Comparison of ENCODE assay signal across 18 mouse cellular contexts in genomic region chr17:80347234-80347633, GRCm38 (mm10). TPM values are rescaled to one million over a fixed set of nuclear protein-coding genes. Genes with fewer than 3 reads are reported as not detected.
DNase-seq lines count a peak whose midpoint lies in the region; ATAC-seq lines count a peak whose summit lies in the region.
"Had no signal": no experiment of that assay in that cellular context is flagged by ENCODE, and none has a peak within 500 bp of the region (broad histone marks: within the 10 kb centered on the region; RNA-seq: fewer than 3 reads in every experiment).

No protein-coding gene starts in this region.

- peaks cover 35% of the 10 kb centered on the region for H3K27me3 ChIP-seq in midbrain, embryonic 10.5 days (ENCODE audit: low read depth, poor library complexity, severe bottlenecking)
- H3K27me3 ChIP-seq in midbrain, embryonic 13.5 days: no peaks in the 10 kb centered on the region
- H3K27me3 ChIP-seq in limb, embryonic 11.5 days (ENCODE audit: control insufficient read depth, insufficient read depth, low read length): no peaks in the 10 kb centered on the region
- H3K27me3 ChIP-seq: CH12.LX; embryonic facial prominence, embryonic 15.5 days; forebrain, embryonic 15.5 days; heart, embryonic 12.5 days; liver, embryonic 15.5 days had no signal

- no peak overlapping the region for H3K9ac ChIP-seq in midbrain, embryonic 13.5 days (replicated peaks)
- 0 out of 2 replicates have a peak overlapping the region, but pooled peaks have one; percentile 22 for H3K9ac ChIP-seq in limb, embryonic 11.5 days (ENCODE audit: low read length)
- H3K9ac ChIP-seq: embryonic facial prominence, embryonic 15.5 days; forebrain, embryonic 15.5 days; heart, embryonic 12.5 days; liver, embryonic 15.5 days had no signal

- 53% methylated on average over 6 of the region's 6 CpGs for WGBS in midbrain, embryonic 10.5 days
- 34% methylated on average over 6 of the region's 6 CpGs for WGBS in midbrain, embryonic 13.5 days
- 47% methylated on average over 6 of the region's 6 CpGs for WGBS in limb, embryonic 11.5 days

- DNase-seq in embryo, embryonic 10.5 days (ENCODE audit: low spot score): peak; percentile 38
- no peak for DNase-seq in embryo, embryonic 9.5 days (ENCODE audit: extremely low spot score)
- no peak for DNase-seq in midbrain, embryonic 10.5 days (ENCODE audit: low spot score)
- no peak for DNase-seq in limb, embryonic 11.5 days (ENCODE audit: low spot score)
- no peak for DNase-seq in cerebellum, postnatal 25 days
- no peak for DNase-seq in cerebellum, postnatal 36 days
- DNase-seq in adipocyte (ENCODE audit: low spot score): no peak
- DNase-seq: adrenal gland, postnatal 36 days; cerebellum, adult 9-10 months; heart, postnatal 36 days; lung, postnatal 14 days; right cerebral cortex, postnatal 4 days had no signal

- no peak overlapping the region for H3K4me2 ChIP-seq in midbrain, embryonic 13.5 days (replicated peaks)
- H3K4me2 ChIP-seq in limb, embryonic 11.5 days (ENCODE audit: low read depth, severe bottlenecking): no peak overlapping the region
- H3K4me2 ChIP-seq: embryonic facial prominence, embryonic 15.5 days; forebrain, embryonic 15.5 days; heart, embryonic 12.5 days; liver, embryonic 15.5 days had no signal

- H3K4me3 ChIP-seq in midbrain, embryonic 10.5 days: no peak overlapping the region
- H3K4me3 ChIP-seq in midbrain, embryonic 13.5 days (replicated peaks): no peak overlapping the region
- H3K4me3 ChIP-seq in limb, embryonic 11.5 days (ENCODE audit: low read depth, low read length): no peak overlapping the region
- H3K4me3 ChIP-seq: embryonic facial prominence, embryonic 15.5 days; forebrain, embryonic 15.5 days; heart, embryonic 12.5 days; liver, embryonic 15.5 days had no signal

- ATAC-seq in midbrain, embryonic 13.5 days: no peak
- no peak for ATAC-seq in limb, embryonic 11.5 days (ENCODE audit: insufficient number of reproducible peaks, low FRiP score, low TSS enrichment, low read depth)
- ATAC-seq: forebrain, embryonic 15.5 days had no signal

- H3K36me3 ChIP-seq in midbrain, embryonic 10.5 days: no peaks in the 10 kb centered on the region
- H3K36me3 ChIP-seq in midbrain, embryonic 13.5 days: no peaks in the 10 kb centered on the region
- H3K36me3 ChIP-seq in limb, embryonic 11.5 days (ENCODE audit: control insufficient read depth, insufficient read depth, low read length): no peaks in the 10 kb centered on the region
- H3K36me3 ChIP-seq: embryonic facial prominence, embryonic 15.5 days; forebrain, embryonic 15.5 days; heart, embryonic 12.5 days; liver, embryonic 15.5 days had no signal

- H3K27ac ChIP-seq in midbrain, embryonic 10.5 days (replicated peaks): peak overlapping the region; percentile 35; the same call in 1 of the 2 replicates
- H3K27ac ChIP-seq in midbrain, embryonic 13.5 days: no peak overlapping the region
- H3K27ac ChIP-seq in limb, embryonic 11.5 days (replicated peaks; ENCODE audit: low read depth, low read length): no peak overlapping the region
- H3K27ac ChIP-seq: embryonic facial prominence, embryonic 15.5 days; forebrain, embryonic 15.5 days; liver, embryonic 15.5 days had no signal

- peaks cover 11% of the 10 kb centered on the region for H3K4me1 ChIP-seq in midbrain, embryonic 10.5 days
- H3K4me1 ChIP-seq in midbrain, embryonic 13.5 days (replicated peaks): no peaks in the 10 kb centered on the region
- no peaks in the 10 kb centered on the region for H3K4me1 ChIP-seq in limb, embryonic 11.5 days (ENCODE audit: control insufficient read depth, insufficient read depth, low read length)
- H3K4me1 ChIP-seq: forebrain, embryonic 15.5 days; liver, embryonic 15.5 days had no signal

- no peaks in the 10 kb centered on the region; the same call in 1 of the 2 replicates for H3K9me3 ChIP-seq in midbrain, embryonic 10.5 days (replicated peaks)
- H3K9me3 ChIP-seq in midbrain, embryonic 13.5 days: no peaks in the 10 kb centered on the region
- H3K9me3 ChIP-seq in limb, embryonic 11.5 days (ENCODE audit: control insufficient read depth, low read length): no peaks in the 10 kb centered on the region
- H3K9me3 ChIP-seq: embryonic facial prominence, embryonic 15.5 days; forebrain, embryonic 15.5 days; heart, embryonic 12.5 days; liver, embryonic 15.5 days had no signal

RNA-seq across cellular contexts. Expression of gene Gm10190, which starts 26.1 kb away (rescaled TPM):
- 0.73 and 1.4 TPM in 2 replicates for polyA plus RNA-seq in midbrain, embryonic 10.5 days (2016; fragmentation: Nextera tagmentation; extraction: Ambion mirVana)
- 1.6 and 2.7 TPM in 2 replicates for polyA plus RNA-seq in midbrain, embryonic 13.5 days (2015; fragmentation: Nextera tagmentation; extraction: Ambion mirVana)
- 0.79 and 1.2 TPM in 2 replicates for polyA plus RNA-seq in limb, embryonic 11.5 days (2014; fragmentation: Nextera tagmentation; extraction: Ambion mirVana)
- polyA plus RNA-seq: liver, embryonic 15.5 days had no signal

RNA-seq across cellular contexts. Expression of gene Arhgef33, which starts 40.0 kb away (rescaled TPM):
- 0.26 and 0.44 TPM in 2 replicates for polyA plus RNA-seq in midbrain, embryonic 10.5 days (2016; fragmentation: Nextera tagmentation; extraction: Ambion mirVana)
- polyA plus RNA-seq in midbrain, embryonic 13.5 days (2015; fragmentation: Nextera tagmentation; extraction: Ambion mirVana): 1.0 and 1.6 TPM in 2 replicates
- polyA plus RNA-seq in limb, embryonic 11.5 days (2014; fragmentation: Nextera tagmentation; extraction: Ambion mirVana): 0.11 and 0.53 TPM in 2 replicates
- polyA plus RNA-seq: liver, embryonic 15.5 days had no signal

RNA-seq across cellular contexts. Expression of gene Dhx57, which starts 57.0 kb away (rescaled TPM):
- 15.1 and 21.2 TPM in 2 replicates for polyA plus RNA-seq in midbrain, embryonic 10.5 days (2016; fragmentation: Nextera tagmentation; extraction: Ambion mirVana)
- polyA plus RNA-seq in midbrain, embryonic 13.5 days (2015; fragmentation: Nextera tagmentation; extraction: Ambion mirVana): 39.2 and 41.1 TPM in 2 replicates
- 19.9 and 23.1 TPM in 2 replicates for polyA plus RNA-seq in limb, embryonic 11.5 days (2014; fragmentation: Nextera tagmentation; extraction: Ambion mirVana)

RNA-seq across cellular contexts. Expression of gene Morn2, which starts 57.2 kb away (rescaled TPM):
- 32.8 and 37.2 TPM in 2 replicates for polyA plus RNA-seq in midbrain, embryonic 10.5 days (2016; fragmentation: Nextera tagmentation; extraction: Ambion mirVana)
- 47.2 and 47.9 TPM in 2 replicates for polyA plus RNA-seq in midbrain, embryonic 13.5 days (2015; fragmentation: Nextera tagmentation; extraction: Ambion mirVana)
- 20.7 and 24.3 TPM in 2 replicates for polyA plus RNA-seq in limb, embryonic 11.5 days (2014; fragmentation: Nextera tagmentation; extraction: Ambion mirVana)
